Mouse (Mus musculus) heart, embryonic 13.5 days (tissue): ENCODE measurements around the gene Smbd1. TPM values are rescaled to one million over a fixed set of nuclear protein-coding genes. Genes with fewer than 3 reads are reported as not detected.

Experiments
- ATAC-seq: fragments of 200-750 bp; cut with Nextera tagmentation; 2 replicates; pipeline ENCODE4 v1.8.0; 2017; ENCODE audit warnings: moderate TSS enrichment; ENCODE audit not compliant: insufficient number of reproducible peaks, low FRiP score, low TSS enrichment; ENCODE audit errors: extremely low read depth
- H3K27ac ChIP-seq: fragments of 300-500 bp; sonication (generic); replicated peaks from 2 replicates; pipeline ENCODE4 v1.5.1; 2015; ENCODE audit warnings: moderate library complexity, mild to moderate bottlenecking, inconsistent platforms
- H3K27me3 ChIP-seq: fragments of 300-500 bp; sonication (generic); replicated peaks from 2 replicates; pipeline ENCODE4 v1.6.1; 2015; ENCODE audit warnings: mild to moderate bottlenecking, inconsistent platforms
- H3K36me3 ChIP-seq: fragments of 300-500 bp; sonication (generic); 2 replicates; pipeline ENCODE4 v1.6.1; 2015; ENCODE audit warnings: mild to moderate bottlenecking, inconsistent platforms
- H3K4me1 ChIP-seq: fragments of 300-500 bp; sonication (generic); 2 replicates; pipeline ENCODE4 v1.6.1; 2015; ENCODE audit warnings: inconsistent platforms
- H3K4me2 ChIP-seq: fragments of 300-500 bp; sonication (generic); 2 replicates; pipeline ENCODE4 v1.6.1; 2015; ENCODE audit warnings: inconsistent platforms, mild to moderate bottlenecking, moderate library complexity
- H3K4me3 ChIP-seq: fragments of 300-500 bp; sonication (generic); 2 replicates; pipeline ENCODE4 v1.5.1; 2015; ENCODE audit warnings: moderate library complexity, mild to moderate bottlenecking, inconsistent platforms
- H3K9ac ChIP-seq: fragments of 300-500 bp; sonication (generic); 2 replicates; pipeline ENCODE4 v1.6.1; 2015; ENCODE audit warnings: inconsistent platforms, mild to moderate bottlenecking, moderate library complexity
- H3K9me3 ChIP-seq: fragments of 300-500 bp; sonication (generic); 2 replicates; pipeline ENCODE4 v1.6.1; 2016; ENCODE audit warnings: inconsistent platforms
- whole genome bisulfite sequencing: fragments of 180-500 bp; shearing (Covaris S2); methylation state at CpG from one replicate; pipeline ENCODE4 v1.1.7; 2015; ENCODE audit warnings: mixed read lengths; 5-methylcytosine and 5-hydroxymethylcytosine counted together
- polyA plus RNA-seq: library from polyadenylated mRNA; unstranded; fragments of >200 nt; fragmentation: Nextera tagmentation; extraction: Ambion mirVana; gene quantifications from 2 replicates; pipeline ENCODE4 v1.2.1, GENCODE M21; 2015

Smbd1 gene
- not detected in 2 replicates for polyA plus RNA-seq

DNA sequence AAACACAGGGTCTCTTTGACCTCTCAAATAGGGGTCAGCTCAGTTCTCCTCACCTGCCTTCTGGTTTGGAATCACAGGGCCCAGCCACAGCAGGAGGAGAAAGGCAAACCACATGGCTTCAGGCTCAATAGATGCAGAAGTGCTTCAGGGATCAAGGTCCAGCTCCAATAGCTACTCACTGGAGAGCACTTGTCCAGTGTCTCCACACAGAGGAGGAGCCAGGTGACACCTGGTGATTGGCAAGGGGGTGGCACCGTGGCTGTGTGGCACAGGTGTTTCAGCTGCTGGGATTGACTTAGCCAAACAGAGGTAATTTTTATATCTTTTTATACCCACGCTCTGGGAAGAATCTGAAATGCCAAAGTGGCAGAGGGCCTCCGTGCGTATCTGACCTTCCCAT, at the start of gene Smbd1:
Gene Smbd1, minus strand, starts transcription at position 157 of the 400 bp plus-strand sequence.
- Histone ChIP-seq H3K27me3 (no peaks in the 10 kb centered on the region), H3K9ac (no peak within 1 kb of the TSS), H3K4me3 (no peak within 1 kb of the TSS), H3K36me3 (no peaks in the 10 kb centered on the region), H3K9me3 (no peaks in the 10 kb centered on the region), H3K27ac (no peak within 1 kb of the TSS), H3K4me2 (no peak within 1 kb of the TSS), H3K4me1 (peaks cover 29% of the 10 kb centered on the region)
- ATAC-seq, result no peak
- 82% methylated on average over 4 of the region's 4 CpGs for WGBS

DNA sequence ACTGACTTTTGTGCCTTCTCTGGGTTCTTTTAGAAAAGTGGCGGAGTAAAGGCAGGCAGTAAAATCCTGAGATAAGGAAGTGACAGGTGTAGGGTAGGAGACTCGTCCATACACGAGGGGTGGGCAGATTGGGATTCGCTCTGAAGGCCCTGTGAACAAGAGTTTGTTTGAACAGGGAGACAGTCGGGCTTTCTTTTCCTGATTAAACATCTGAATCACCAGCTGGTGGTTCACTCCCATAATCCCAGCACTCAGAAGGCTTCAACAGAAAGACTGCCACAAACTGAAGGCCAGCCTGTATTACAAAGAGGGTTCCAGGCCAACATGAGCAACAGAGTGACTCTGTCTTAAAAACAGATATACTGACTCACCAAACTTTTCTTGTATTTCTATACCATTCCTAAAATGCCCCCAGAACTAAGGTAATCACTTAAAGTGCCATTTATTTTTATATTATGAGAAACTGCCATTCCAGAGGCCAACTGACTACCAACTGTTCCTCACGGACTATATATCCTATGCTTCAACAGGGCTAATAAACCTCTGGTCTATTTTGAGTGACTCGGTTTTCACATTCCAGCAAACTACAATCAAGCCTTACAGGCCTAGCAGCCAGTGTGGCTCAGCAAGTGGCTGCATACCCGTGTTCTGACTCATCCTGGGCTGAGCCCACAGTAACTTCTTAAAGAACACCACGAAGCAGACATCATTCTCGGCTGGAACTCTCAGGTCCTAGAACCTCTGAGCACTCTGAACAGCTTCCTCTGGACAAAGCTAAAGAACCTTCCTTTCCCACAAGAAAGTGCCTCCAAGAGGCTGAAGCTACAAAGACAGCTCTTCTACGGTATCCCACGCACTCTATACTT, 48.7 kb upstream of the Smbd1 start:
- Histone ChIP-seq H3K4me3 (peak overlapping the region; percentile 9; the same call in 1 of the 2 replicates), H3K9ac (peak overlapping the region; percentile 67), H3K9me3 (no peaks in the 10 kb centered on the region), H3K27me3 (no peaks in the 10 kb centered on the region), H3K36me3 (peaks cover 36% of the 10 kb centered on the region), H3K27ac (peak overlapping the region; percentile 96), H3K4me1 (peaks cover 63% of the 10 kb centered on the region), H3K4me2 (peak overlapping the region; percentile 41)
- 31% methylated on average over 12 of the region's 12 CpGs for WGBS
- peak; percentile 37; the same call in 1 of the 2 replicates for ATAC-seq

DNA sequence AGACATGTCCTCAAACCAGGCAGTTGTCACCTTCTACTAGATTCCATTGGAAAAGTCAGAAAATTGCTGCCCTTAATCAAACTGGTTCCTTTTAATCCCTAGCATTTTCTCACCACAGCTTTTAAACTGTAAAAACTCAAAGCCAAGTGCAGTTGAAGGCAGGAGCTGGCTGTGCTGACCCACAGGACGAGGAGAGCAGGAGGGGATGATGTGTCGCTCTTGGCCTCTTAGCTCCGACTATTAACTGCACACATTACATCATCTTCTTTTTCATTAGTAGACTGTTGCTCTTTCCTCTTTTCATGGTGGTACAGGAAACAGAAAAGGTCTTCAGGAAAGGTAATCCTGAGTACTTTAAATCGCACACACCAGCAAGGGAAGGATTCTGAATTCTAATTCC, 48.1 kb upstream of the Smbd1 start:
- Histone ChIP-seq H3K9me3 (no peaks in the 10 kb centered on the region), H3K4me3 (no peak overlapping the region), H3K27ac (peak overlapping the region; percentile 96), H3K36me3 (peaks cover 31% of the 10 kb centered on the region), H3K27me3 (no peaks in the 10 kb centered on the region), H3K9ac (peak overlapping the region; percentile 55), H3K4me2 (peak overlapping the region; percentile 41), H3K4me1 (peaks cover 63% of the 10 kb centered on the region)
- 29% methylated on average over 4 of the region's 4 CpGs for WGBS
- no peak for ATAC-seq

DNA sequence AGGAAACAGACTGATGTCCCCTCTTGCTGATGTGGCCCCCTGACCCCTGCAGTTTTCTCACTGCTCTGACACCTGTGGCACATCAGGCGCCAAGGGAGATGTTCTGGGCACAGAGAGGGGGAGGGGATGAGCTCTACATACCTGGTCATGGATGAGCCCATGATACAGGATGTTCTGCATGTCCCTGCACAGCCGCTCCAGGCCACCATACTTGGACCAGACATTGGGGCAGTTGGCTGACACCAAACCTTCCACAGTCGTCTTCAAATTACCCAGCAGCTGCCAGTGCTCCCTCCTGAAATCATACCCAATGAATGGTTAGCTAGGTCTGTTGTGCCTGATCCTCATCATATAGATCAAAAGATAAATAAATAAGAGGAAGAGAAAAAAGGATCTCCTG, 46.5 kb upstream of the Smbd1 start:
- Histone ChIP-seq H3K27me3 (no peaks in the 10 kb centered on the region), H3K36me3 (peaks cover 31% of the 10 kb centered on the region), H3K9ac (no peak overlapping the region), H3K4me3 (no peak overlapping the region), H3K4me2 (no peak overlapping the region), H3K4me1 (peaks cover 66% of the 10 kb centered on the region), H3K9me3 (no peaks in the 10 kb centered on the region), H3K27ac (no peak overlapping the region)
- ATAC-seq, result no peak
- 75% methylated on average over 3 of the region's 3 CpGs for WGBS

DNA sequence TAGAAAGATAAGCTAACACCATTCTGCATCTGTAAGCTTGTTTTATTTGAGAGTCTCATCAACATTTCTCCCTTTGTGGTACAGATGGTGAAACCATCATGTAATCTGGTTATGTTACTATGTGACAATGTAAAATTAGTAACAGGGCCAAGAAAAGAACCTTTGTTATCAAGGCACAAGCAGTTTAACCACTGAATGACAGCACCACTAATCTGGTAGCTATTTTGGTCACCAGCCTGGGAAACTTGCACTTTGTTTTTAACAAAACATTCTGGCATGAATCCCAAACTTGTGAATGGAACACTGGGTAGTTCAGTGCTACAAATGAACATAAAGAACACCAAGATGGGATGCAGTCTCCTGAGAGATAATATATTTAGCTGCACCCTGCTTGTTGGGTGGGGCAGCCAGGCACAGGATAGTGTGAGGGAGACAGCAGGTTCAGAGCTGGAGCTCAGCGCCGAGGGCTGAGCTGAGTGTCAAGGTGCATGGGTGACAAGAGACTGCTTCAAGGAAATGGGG, 43.8 kb upstream of the Smbd1 start:
- H3K4me3 ChIP-seq, result peak overlapping the region; percentile 14; the same call in 1 of the 2 replicates
- peaks cover 33% of the 10 kb centered on the region for H3K36me3 ChIP-seq
- H3K9ac ChIP-seq, result peak overlapping the region; percentile 67
- peak overlapping the region; percentile 55 for H3K4me2 ChIP-seq
- H3K4me1 ChIP-seq, result peaks cover 56% of the 10 kb centered on the region
- H3K27ac ChIP-seq, result peak overlapping the region; percentile 95
- whole genome bisulfite sequencing, result 20% methylated on average over 2 of the region's 2 CpGs
- no peaks in the 10 kb centered on the region for H3K27me3 ChIP-seq
- peak; percentile 40; the same call in 1 of the 2 replicates for ATAC-seq
- H3K9me3 ChIP-seq, result no peaks in the 10 kb centered on the region

DNA sequence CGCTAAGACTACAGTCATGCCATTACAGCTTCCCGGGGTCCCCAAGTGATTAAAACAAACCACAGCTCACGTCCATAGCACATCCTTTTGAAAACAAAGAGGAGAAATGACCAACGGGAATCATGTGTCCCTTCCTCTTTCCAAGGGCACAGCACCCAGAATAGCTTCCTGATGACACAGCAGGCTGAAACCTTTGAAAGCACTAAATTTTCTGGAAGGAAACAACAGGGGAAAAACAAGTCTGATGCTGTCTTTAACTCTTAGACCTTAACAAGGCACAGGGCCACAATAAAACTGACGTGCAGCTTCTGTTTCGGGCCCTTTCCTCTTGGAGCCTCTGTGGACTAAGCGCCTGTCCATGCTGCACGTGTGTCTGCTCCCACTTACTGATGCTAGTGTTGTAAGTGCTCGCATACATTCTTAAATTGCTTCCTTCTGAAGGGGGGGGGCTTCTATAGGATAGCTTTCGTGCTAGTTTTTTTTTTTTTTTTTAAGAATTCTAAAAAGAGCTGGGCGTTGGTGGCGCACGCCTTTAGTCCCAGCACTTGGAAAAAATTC, 43.3 kb upstream of the Smbd1 start:
- Histone ChIP-seq H3K36me3 (peaks cover 39% of the 10 kb centered on the region), H3K9ac (peak overlapping the region; percentile 67), H3K4me2 (peak overlapping the region; percentile 55), H3K9me3 (no peaks in the 10 kb centered on the region), H3K27ac (peak overlapping the region; percentile 95), H3K4me3 (peak overlapping the region; percentile 14; the same call in 1 of the 2 replicates), H3K4me1 (peaks cover 53% of the 10 kb centered on the region), H3K27me3 (no peaks in the 10 kb centered on the region)
- 30% methylated on average over 13 of the region's 13 CpGs for WGBS
- ATAC-seq, result no peak; the same call in 1 of the 2 replicates

DNA sequence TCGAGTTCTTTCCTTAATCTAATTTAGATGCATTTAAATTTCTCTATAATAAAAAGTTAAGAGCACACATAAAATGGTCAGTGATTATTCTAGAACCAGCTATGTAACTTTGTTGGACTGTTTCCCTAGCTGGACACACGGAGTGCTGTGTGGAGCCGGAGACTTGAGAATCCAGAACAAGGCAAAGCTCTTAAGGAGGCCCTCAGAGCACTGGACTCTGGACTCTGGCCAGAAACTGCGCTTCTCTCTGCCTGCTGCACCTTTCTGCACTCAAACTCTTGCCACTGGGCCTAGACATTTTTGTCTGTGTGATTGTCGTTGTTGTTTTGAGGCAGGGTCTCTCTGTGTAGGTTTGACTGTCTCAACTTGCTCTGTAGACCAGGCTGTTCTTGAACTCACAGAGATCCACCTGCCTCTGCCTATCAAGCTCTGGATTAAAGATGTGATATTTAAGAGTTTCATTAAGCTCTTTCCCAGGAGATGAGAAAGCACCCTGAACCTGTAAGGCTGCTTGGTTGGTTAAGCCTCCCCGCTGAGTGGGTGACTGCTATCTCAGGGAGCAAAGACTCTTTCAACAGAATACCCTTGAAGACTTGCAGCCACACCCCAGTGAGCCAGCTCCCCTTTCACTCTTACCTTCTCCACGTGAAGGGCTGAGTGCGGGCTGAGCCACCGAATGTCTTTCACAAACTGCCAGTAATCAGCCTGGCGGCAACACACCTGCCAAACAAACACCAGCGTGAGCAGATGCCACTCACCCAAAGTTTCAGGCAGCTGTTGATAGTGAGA, 39.0 kb upstream of the Smbd1 start:
- Histone ChIP-seq H3K4me2 (no peak overlapping the region), H3K36me3 (peaks cover 67% of the 10 kb centered on the region), H3K9ac (no peak overlapping the region), H3K4me3 (no peak overlapping the region), H3K27ac (no peak overlapping the region), H3K4me1 (peaks cover 19% of the 10 kb centered on the region), H3K27me3 (no peaks in the 10 kb centered on the region), H3K9me3 (no peaks in the 10 kb centered on the region)
- no peak for ATAC-seq
- 82% methylated on average over 11 of the region's 11 CpGs for WGBS

DNA sequence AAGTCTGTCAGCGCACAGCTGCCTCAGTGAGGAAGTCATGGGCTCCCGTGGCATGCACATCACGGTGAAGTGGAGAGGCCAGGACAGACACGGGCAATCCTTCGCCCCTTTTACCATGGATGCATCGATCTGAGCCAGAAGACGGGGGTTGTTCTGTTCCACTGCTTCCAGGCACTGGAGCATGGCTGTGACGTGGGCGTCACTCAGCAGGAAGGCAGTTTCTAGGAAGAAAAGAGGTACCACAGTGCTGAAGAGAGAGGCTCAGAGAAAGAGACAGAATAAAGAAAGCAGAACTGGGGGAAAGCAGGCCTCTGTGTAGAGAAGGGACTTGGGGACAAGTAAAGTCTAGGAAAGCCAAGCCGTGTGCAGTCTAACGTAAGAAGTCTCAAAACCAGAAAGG, 36.8 kb upstream of the Smbd1 start:
- Histone ChIP-seq H3K27me3 (no peaks in the 10 kb centered on the region), H3K9me3 (no peaks in the 10 kb centered on the region), H3K9ac (no peak overlapping the region), H3K36me3 (peaks cover 88% of the 10 kb centered on the region), H3K27ac (no peak overlapping the region), H3K4me3 (no peak overlapping the region), H3K4me2 (no peak overlapping the region), H3K4me1 (peaks cover 6% of the 10 kb centered on the region; the same call in 1 of the 2 replicates)
- WGBS, result 90% methylated on average over 11 of the region's 11 CpGs
- no peak for ATAC-seq

DNA sequence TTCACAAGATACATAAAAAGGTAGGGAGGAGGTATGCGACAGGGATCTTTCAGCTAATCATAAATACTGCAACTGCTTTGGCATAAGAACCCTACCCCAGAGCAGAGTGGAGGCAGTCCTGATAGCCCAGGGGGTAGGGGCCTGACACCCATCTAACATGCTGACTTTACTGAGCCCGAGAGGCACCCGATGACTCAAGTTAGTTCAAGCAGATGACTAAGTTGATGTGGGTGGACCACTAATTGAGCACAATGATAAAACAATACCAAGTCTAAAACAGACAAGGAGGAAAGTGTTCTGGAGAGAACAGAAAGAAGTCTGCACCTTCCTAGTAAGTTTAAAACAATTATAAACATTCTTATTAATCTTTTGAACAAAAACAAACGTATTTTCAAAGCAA, 21.2 kb upstream of the Smbd1 start:
- Histone ChIP-seq H3K4me1 (no peaks in the 10 kb centered on the region), H3K27ac (no peak overlapping the region), H3K4me3 (no peak overlapping the region), H3K9me3 (no peaks in the 10 kb centered on the region), H3K4me2 (no peak overlapping the region), H3K36me3 (peaks cover 93% of the 10 kb centered on the region), H3K27me3 (no peaks in the 10 kb centered on the region), H3K9ac (no peak overlapping the region)
- ATAC-seq, result no peak
- 82% methylated on average over 4 of the region's 4 CpGs for WGBS

DNA sequence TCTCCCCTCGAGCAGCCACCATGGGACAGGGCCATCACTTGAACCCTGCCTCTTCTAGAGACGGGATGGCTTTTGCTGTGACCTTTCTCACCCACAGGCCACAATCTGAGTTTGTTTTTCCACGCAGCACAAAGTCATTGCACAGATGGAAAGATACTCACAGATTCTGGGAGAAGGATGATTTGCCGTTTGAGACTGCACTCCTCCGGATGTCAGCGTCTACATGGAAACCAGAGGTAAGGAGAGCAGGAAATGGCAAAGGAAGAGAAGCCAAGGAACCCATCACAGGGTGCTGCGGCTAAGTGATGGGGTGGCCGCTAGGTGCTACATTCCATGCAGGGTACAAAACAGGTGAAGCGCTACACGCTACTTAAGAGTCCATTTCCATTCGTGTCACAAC, 18.8 kb upstream of the Smbd1 start:
- no peak for ATAC-seq
- H3K4me1 ChIP-seq, result peaks cover 13% of the 10 kb centered on the region; the same call in 1 of the 2 replicates
- no peak overlapping the region for H3K4me2 ChIP-seq
- H3K27ac ChIP-seq, result no peak overlapping the region
- 82% methylated on average over 11 of the region's 11 CpGs for WGBS
- H3K4me3 ChIP-seq, result no peak overlapping the region
- peaks cover 93% of the 10 kb centered on the region for H3K36me3 ChIP-seq
- H3K27me3 ChIP-seq, result no peaks in the 10 kb centered on the region
- no peak overlapping the region for H3K9ac ChIP-seq
- H3K9me3 ChIP-seq, result no peaks in the 10 kb centered on the region

DNA sequence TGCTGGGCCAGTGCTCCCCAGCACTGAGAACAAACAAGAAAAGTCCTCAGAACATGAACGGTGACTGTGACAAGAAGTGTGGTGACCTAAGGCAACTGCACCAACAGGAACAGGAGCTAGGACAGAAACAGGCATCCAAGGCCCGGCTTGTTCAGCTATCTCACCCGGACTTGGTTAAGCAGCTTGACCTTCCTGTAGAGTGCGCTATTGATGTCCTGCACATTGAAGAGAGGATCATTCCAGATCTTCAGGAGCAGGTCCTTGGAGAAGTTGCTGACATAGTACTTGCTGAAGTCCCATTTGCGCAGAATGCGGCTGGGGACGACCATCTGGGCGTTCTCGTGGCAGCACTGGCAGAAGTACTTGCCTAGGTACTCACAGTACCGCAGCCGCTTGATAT, 16.2 kb upstream of the Smbd1 start:
- no peak for ATAC-seq

More for the DNA sequence above, 16.2 kb upstream of the Smbd1 start:
- Histone ChIP-seq H3K4me3 (no peak overlapping the region), H3K9me3 (no peaks in the 10 kb centered on the region), H3K36me3 (peaks cover 86% of the 10 kb centered on the region), H3K9ac (no peak overlapping the region), H3K27me3 (no peaks in the 10 kb centered on the region), H3K4me2 (no peak overlapping the region), H3K4me1 (peaks cover 33% of the 10 kb centered on the region), H3K27ac (no peak overlapping the region)
- 87% methylated on average over 11 of the region's 11 CpGs for WGBS
